Mouse (Mus musculus): ENCODE measurements at regions not wholly inside any gene's neighbourhood (a gene's known extent, or its start where the extent isn't known, plus 50 kb on each side); places are given as distances from the start of the nearest gene placed in this dataset.

- TF ChIP-seq POLR2A (IDR thresholded peaks at IDR 0.05; ENCODE audit: control insufficient read depth in 1 of 2, insufficient read depth in 1 of 2, low read depth in 1 of 2, low read length in 2 of 2, poor library complexity in 1 of 2): no peak
- no peak for TF ChIP-seq GATA1 (IDR thresholded peaks at IDR 0.05; ENCODE audit: low read depth, low read length)
- peak; percentile 64 to 84 (median 67) for TF ChIP-seq CTCF (IDR thresholded peaks at IDR 0.05 in 2 of 3, conservative IDR thresholded peaks at IDR 0.05 in 1 of 3; ENCODE audit: control insufficient read depth in 1 of 3, insufficient read depth in 1 of 3, low read depth in 2 of 3, low read length in 3 of 3, poor library complexity in 1 of 3, severe bottlenecking in 1 of 3)
- no peak for TF ChIP-seq EP300 (IDR thresholded peaks at IDR 0.05; ENCODE audit: low read depth in 1 of 2, low read length in 2 of 2)
- TF ChIP-seq USF1 (IDR thresholded peaks at IDR 0.05; ENCODE audit: low read depth, low read length): no peak
- no peak for TF ChIP-seq MEF2A (IDR thresholded peaks at IDR 0.05; ENCODE audit: extremely low read depth, insufficient replicate concordance, low read depth, low read length, poor library complexity, severe bottlenecking)
- TF ChIP-seq MAX (IDR thresholded peaks at IDR 0.05; ENCODE audit: low read length): no peak; the same call in 1 of the 2 replicates
- no peak for TF ChIP-seq ZKSCAN1 (IDR thresholded peaks at IDR 0.05; ENCODE audit: low read depth, low read length)
- peak; percentile 45; the same call in 1 of the 2 replicates for TF ChIP-seq ELF1 (IDR thresholded peaks at IDR 0.05; ENCODE audit: low read depth, low read length)
- no peak for TF ChIP-seq NELFE (IDR thresholded peaks at IDR 0.05; ENCODE audit: low read depth, low read length)
- 0 out of 2 replicates have a peak, but pooled peaks have one; percentile 14 for TF ChIP-seq TBP (IDR thresholded peaks at IDR 0.05; ENCODE audit: low read depth, low read length)
- no peak for TF ChIP-seq TCF12 (IDR thresholded peaks at IDR 0.05; ENCODE audit: low read depth, low read length)
- no peak for TF ChIP-seq CHD1 (IDR thresholded peaks at IDR 0.05; ENCODE audit: low read depth, low read length)
- TF ChIP-seq E2F4 (IDR thresholded peaks at IDR 0.05; ENCODE audit: borderline replicate concordance, low read depth, low read length): no peak
Measured at GRCm38 (mm10) chr4:3419920-3420499, 234.9 kb upstream of the Vmn1r3 start.

Data from MEL (cell line).